Mouse (Mus musculus): ENCODE measurements around the gene Scel. TPM values are rescaled to one million over a fixed set of nuclear protein-coding genes. Genes with fewer than 3 reads are reported as not detected.

The Scel gene
- polyA plus RNA-seq, 1 experiment from 2014 or later = 20.2 TPM

- Histone ChIP-seq H3K27me3 (peaks cover 14% of the 10 kb centered on the region; the same call in 1 of the 2 replicates), H3K4me3 (replicated peaks) (no peak overlapping the region), H3K4me2 (replicated peaks) (no peak overlapping the region), H3K9ac (no peak overlapping the region), H3K4me1 (peaks cover 4% of the 10 kb centered on the region), H3K9me3 (replicated peaks) (no peaks in the 10 kb centered on the region), H3K36me3 (no peaks in the 10 kb centered on the region), H3K27ac (replicated peaks) (no peak overlapping the region)
- ATAC-seq (ENCODE audit: insufficient number of reproducible peaks, low FRiP score, low TSS enrichment, low read depth) = no peak
- 59% methylated on average over 5 of the region's 5 CpGs for WGBS
These were observed 140.7 kb downstream of the Scel start for GRCm38 (mm10) chr14:103653800-103654199.

- no peak for ATAC-seq (ENCODE audit: insufficient number of reproducible peaks, low FRiP score, low TSS enrichment, low read depth)
- Histone ChIP-seq H3K9ac (no peak overlapping the region), H3K36me3 (no peaks in the 10 kb centered on the region), H3K9me3 (replicated peaks) (no peaks in the 10 kb centered on the region), H3K4me3 (replicated peaks) (no peak overlapping the region), H3K27ac (replicated peaks) (no peak overlapping the region), H3K4me1 (0 out of 2 replicates have a peak, but pooled peaks cover 3% of the 10 kb centered on the region), H3K4me2 (replicated peaks) (no peak overlapping the region), H3K27me3 (0 out of 2 replicates have a peak, but pooled peaks cover 3% of the 10 kb centered on the region)
- 60% methylated on average over 5 of the region's 5 CpGs for WGBS
These were observed 142.3 kb downstream of the Scel start for GRCm38 (mm10) chr14:103655448-103655847.

GRCm38 (mm10) chr14:103657876-103658275 lies 144.7 kb downstream of the Scel start:
- H3K4me2 ChIP-seq (replicated peaks) = no peak overlapping the region
- 76% methylated on average over 4 of the region's 4 CpGs for WGBS
- no peaks in the 10 kb centered on the region for H3K9me3 ChIP-seq (replicated peaks)
- H3K4me1 ChIP-seq = no peaks in the 10 kb centered on the region
- no peak for ATAC-seq (ENCODE audit: insufficient number of reproducible peaks, low FRiP score, low TSS enrichment, low read depth)
- H3K36me3 ChIP-seq = no peaks in the 10 kb centered on the region
- no peak overlapping the region for H3K4me3 ChIP-seq (replicated peaks)
- no peak overlapping the region for H3K9ac ChIP-seq
- H3K27me3 ChIP-seq = no peaks in the 10 kb centered on the region
- H3K27ac ChIP-seq (replicated peaks) = no peak overlapping the region

Small RNAs within 50 kb of the gene (microRNA-seq; reads per million reads assigned to microRNA genes)
- not detected for gene Gm22877 (ENCODE audit: borderline number of aligned reads)

Other genes starting within 250 kb of the Scel start
- 23.6 and 25.8 TPM in 2 replicates for gene Mycbp2, start 166.5 kb upstream of the Scel start, polyA plus RNA-seq (2015; fragmentation: Nextera tagmentation; extraction: Ambion mirVana)
- 4.7 and 5.6 TPM in 2 replicates for gene Slain1, start 136.9 kb downstream of the Scel start, polyA plus RNA-seq (2015; fragmentation: Nextera tagmentation; extraction: Ambion mirVana)